Mouse (Mus musculus) hematopoietic multipotent progenitor cell, adult 10-12 weeks (in vitro differentiated cells): ENCODE results near the gene Faf2. TPM values are rescaled to one million over a fixed set of nuclear protein-coding genes. Genes with fewer than 3 reads are reported as not detected.

Experiments
- polyA plus RNA-seq: library from polyadenylated mRNA; stranded (reverse); fragments of >175 nt; gene quantifications from 2 replicates; pipeline ENCODE4 v1.2.3, GENCODE M21; 2012; ENCODE audit warnings: low replicate concordance

Gene Faf2
- 19.3 and 19.8 TPM in 2 replicates for polyA plus RNA-seq

GRCm38 (mm10) chr13:54621155-54621932, at the start of gene Faf2:
Gene Faf2 (plus strand): TSS chr13:54621784.

GRCm38 (mm10) chr13:54574854-54575481, 46.6 kb upstream of the Faf2 start, which contains the start of gene Arl10:
Gene Arl10 (plus strand): TSS chr13:54575015.

GRCm38 (mm10) chr13:54589996-54590951, 31.3 kb upstream of the Faf2 start, which contains the start of the genes Nop16 and Higd2a:
Gene Nop16 (minus strand): TSS chr13:54590090.
Gene Higd2a (plus strand): TSS chr13:54590207.

GRCm38 (mm10) chr13:54610972-54611754, 10.4 kb upstream of the Faf2 start, which contains the start of gene Cltb:
Gene Cltb (minus strand): TSS chr13:54611344.

GRCm38 (mm10) chr13:54693558-54694347, 72.2 kb downstream of the Faf2 start, which contains the start of gene Rnf44:
Gene Rnf44 (minus strand): TSS chr13:54693907.

GRCm38 (mm10) chr13:54701243-54701642, 79.7 kb downstream of the Faf2 start, which contains the start of gene Cdhr2:
Gene Cdhr2 (plus strand): TSS chr13:54701461.

Other genes with a start within 250 kb of the Faf2 start
- gene Thoc3, start 152.9 kb upstream of the Faf2 start, polyA plus RNA-seq = 48.5 and 51.5 TPM in 2 replicates
- 2.5 and 6.5 TPM in 2 replicates for gene Simc1, start 118.0 kb upstream of the Faf2 start, polyA plus RNA-seq
- 33.1 and 35.0 TPM in 2 replicates for gene 4833439L19Rik, start 56.3 kb upstream of the Faf2 start, polyA plus RNA-seq
- gene Arl10, start 46.8 kb upstream of the Faf2 start, polyA plus RNA-seq = 16.0 and 34.8 TPM in 2 replicates
- 11.6 and 18.1 TPM in 2 replicates for gene Nop16, start 31.7 kb upstream of the Faf2 start, polyA plus RNA-seq
- 18.7 and 114 TPM in 2 replicates for gene Higd2a, start 31.6 kb upstream of the Faf2 start, polyA plus RNA-seq
- gene Cltb, start 10.4 kb upstream of the Faf2 start, polyA plus RNA-seq = 37.1 and 61.7 TPM in 2 replicates
- 531 and 756 TPM in 2 replicates for gene Rnf44, start 72.1 kb downstream of the Faf2 start, polyA plus RNA-seq
- gene Cdhr2, start 79.7 kb downstream of the Faf2 start, polyA plus RNA-seq = 0.02 TPM in 1 of 2 replicates, not detected in the other
- not detected in 2 replicates for gene Gprin1, start 128.1 kb downstream of the Faf2 start, polyA plus RNA-seq
- 0.17 and 0.33 TPM in 2 replicates for gene Sncb, start 144.8 kb downstream of the Faf2 start, polyA plus RNA-seq
- not detected in 2 replicates for gene Eif4e1b, start 162.2 kb downstream of the Faf2 start, polyA plus RNA-seq
- 7.5 and 19.6 TPM in 2 replicates for gene Tspan17, start 167.6 kb downstream of the Faf2 start, polyA plus RNA-seq